Mouse (Mus musculus): ENCODE data around the gene 5730522E02Rik.

5730522E02Rik gene

GRCm38 (mm10) chr11:25813446-25813845 lies 397.1 kb downstream of the 5730522E02Rik start:
- DNase-seq (ENCODE audit: low spot score), result no peak

GRCm38 (mm10) chr11:25787691-25788090 lies 422.9 kb downstream of the 5730522E02Rik start:
- no peak for DNase-seq (ENCODE audit: low spot score)

- DNase-seq (ENCODE audit: low spot score), result no peak
Measured at GRCm38 (mm10) chr11:25772231-25772630, 438.3 kb downstream of the 5730522E02Rik start.

DNA sequence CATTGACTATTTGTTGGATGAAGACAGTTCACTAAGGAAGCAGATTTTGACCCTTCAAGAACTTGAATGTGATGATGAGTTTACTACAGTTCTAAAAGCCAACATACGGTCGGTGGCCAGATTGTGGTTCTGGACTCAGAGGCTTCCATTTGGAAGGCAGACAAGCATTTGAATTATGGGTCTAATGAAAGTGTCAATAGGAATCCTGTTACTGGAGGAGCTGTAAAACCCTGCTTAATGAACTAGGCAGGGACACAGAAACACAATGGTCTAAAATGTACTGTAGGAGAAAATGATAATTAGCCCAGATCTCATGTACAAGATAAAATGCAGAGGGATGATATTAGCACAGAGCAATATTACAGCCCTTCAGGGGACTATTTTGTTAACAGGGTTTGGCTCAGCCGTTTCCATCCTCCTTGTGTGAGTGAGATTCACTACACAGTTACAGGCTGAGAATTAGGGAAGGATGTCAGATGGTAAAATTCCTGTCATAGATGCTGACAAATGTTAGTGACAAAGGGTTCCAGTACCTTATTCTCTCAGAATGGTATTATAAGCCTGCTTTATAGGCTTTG lies 439.5 kb downstream of the 5730522E02Rik start:
- no peak for DNase-seq (ENCODE audit: low spot score)

GRCm38 (mm10) chr11:25767584-25768333 lies 442.8 kb downstream of the 5730522E02Rik start:
- DNase-seq (ENCODE audit: low spot score), result no peak

DNA sequence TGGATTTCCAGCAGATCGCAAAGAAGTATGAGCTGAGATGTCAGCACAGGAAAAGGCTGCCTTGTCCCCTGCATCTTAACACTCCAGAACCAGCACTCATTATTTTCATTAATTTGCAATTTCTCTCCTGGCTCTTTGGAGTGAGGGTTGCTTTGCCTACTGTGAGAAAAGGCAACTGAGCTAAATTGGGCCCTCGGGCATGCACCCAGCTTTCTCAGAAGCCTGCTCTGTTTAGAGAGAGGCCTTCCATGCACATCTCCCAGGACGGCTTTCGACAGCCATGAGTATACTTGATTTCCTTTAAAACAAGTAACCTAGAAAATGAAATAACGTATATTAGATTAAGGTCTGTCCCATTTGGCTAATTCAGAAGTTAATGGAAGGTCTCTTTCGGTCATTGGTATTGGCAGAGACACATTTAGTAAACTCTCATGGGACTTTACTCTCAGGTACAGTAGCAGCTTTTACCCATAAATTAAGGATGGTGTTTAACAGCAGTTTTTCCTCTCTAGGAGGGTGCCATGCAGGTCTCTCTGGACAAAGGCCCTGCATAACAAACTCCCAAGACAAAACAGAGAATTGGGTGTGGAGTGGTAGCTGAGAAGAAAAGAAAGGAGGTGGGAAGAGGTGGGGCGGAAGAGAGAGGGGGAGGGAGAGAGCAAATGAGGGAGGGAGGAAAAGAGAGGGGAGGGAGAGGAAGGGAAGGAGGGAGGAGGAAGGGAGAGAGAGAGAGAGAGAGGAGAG lies 457.2 kb downstream of the 5730522E02Rik start:
- no peak for DNase-seq (ENCODE audit: low spot score)

DNA sequence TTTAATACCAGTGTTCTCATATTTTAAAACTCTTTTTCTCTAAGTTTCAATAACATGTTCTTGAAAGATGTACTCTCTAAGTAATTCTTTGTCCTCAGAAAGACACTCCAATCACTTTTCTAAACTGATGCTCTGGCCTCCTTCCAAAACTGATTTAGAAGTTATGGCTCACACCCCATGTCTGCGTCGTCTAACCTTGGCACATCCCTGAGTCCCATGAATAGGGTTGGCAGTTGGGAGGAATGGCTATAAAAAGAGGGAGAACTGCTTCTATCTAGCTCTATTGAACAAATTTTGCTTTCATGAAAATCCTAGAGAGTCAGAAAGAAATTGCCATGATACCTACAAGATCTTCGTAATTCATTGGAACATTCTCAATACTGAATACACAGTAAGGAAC lies 458.1 kb downstream of the 5730522E02Rik start:
- DNase-seq (ENCODE audit: low spot score), result no peak

DNA sequence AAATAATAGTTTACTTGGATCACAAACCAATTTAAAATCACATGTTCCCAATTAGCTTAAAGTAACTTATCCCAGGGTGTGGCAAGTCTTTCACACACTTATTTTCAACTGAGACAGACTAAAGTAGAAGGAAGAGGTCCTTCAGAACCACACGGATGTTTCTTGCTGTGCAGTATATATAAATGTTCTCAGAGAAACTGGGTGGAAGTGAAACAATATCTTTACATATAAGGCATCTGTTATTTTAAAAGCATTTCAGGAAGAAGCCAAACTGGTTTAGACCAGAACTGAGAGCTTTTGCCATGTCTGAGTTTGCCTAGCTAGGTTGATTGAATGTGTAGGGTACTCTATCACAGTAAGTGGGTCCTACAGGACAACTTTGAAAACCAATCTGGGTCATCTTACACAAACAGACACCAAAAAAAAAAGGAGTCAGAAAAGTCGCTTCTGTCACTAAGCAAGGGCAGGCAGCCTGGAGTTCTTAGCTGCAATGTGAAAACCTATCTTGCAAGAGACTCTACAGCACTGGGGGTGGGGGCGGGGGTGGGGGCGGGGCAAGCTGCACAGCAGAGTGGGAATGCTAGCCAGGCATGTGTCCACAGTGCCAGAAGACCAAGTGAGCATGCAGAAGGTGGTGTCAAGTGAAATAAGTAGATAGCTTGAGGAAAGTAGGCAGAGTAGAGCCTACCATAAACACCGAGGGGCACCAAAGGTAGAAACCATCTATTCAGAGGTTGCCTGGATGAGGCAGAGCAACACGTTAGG lies 463.3 kb downstream of the 5730522E02Rik start:
- DNase-seq (ENCODE audit: low spot score), result no peak

DNA sequence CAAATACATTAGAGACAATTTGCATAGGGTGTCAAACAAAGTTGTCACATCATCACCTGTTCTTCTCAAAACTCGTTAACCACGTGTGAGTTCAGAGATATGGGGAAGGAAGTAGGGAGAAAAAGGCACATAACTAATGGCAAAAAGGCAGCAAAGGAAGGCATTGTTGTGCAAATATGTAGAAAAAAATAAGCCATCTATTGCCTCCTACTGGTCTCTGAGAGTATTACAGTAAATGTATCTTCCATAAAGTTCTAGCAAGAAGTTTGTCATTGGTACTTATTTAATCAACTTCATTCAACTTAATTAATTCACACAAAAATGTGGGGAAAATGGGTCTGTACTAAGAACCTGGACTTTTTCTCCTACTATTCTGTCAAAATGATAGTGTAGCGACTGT lies 466.9 kb downstream of the 5730522E02Rik start:
- DNase-seq (ENCODE audit: low spot score), result no peak

DNA sequence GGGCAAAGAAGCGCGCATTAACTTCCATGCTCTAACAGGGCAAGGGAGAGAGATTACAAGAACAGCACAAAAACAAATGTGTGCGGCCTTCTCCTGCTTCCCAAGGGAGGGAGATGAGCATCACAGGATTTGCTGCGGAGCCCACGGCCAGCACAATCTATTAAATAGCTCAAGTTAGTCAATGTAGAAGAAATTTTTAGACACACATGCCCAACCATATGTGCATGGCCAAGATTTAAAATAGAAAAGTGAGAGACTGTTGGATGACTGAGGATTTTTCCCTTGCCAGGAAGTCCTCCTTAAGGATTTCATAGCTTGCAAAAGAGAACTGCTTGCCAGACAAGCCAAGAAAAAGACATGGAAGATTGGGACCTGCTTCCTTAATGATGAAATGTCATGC lies 473.3 kb downstream of the 5730522E02Rik start:
- DNase-seq (ENCODE audit: low spot score), result no peak

DNA sequence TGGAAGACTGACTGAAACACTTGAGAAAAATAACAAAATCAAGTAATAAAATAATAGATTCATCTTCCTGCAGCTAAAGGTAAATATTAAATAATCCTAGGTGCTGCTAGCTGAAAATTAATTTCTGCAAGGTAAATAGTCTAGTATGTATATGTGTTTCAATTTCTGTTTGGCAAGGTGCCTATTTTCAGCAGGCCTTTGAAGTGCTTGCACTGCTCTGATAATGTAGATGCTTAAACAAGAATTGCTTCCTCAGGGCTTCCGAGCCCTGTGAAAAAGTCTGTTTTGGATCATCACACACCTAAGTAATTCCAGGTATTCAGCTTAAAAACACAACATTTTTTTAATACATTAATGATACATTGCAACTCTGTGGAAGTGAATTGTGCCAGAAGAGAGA lies 481.1 kb downstream of the 5730522E02Rik start:
- DNase-seq (ENCODE audit: low spot score), result no peak

GRCm38 (mm10) chr11:25715447-25716321 lies 494.9 kb downstream of the 5730522E02Rik start:
- no peak for DNase-seq (ENCODE audit: low spot score)

- DNase-seq (ENCODE audit: low spot score), result no peak
Measured at GRCm38 (mm10) chr11:25710559-25710958, 500.0 kb downstream of the 5730522E02Rik start.

GRCm38 (mm10) chr11:25709892-25710291 lies 500.7 kb downstream of the 5730522E02Rik start:
- DNase-seq (ENCODE audit: low spot score), result no peak

DNA sequence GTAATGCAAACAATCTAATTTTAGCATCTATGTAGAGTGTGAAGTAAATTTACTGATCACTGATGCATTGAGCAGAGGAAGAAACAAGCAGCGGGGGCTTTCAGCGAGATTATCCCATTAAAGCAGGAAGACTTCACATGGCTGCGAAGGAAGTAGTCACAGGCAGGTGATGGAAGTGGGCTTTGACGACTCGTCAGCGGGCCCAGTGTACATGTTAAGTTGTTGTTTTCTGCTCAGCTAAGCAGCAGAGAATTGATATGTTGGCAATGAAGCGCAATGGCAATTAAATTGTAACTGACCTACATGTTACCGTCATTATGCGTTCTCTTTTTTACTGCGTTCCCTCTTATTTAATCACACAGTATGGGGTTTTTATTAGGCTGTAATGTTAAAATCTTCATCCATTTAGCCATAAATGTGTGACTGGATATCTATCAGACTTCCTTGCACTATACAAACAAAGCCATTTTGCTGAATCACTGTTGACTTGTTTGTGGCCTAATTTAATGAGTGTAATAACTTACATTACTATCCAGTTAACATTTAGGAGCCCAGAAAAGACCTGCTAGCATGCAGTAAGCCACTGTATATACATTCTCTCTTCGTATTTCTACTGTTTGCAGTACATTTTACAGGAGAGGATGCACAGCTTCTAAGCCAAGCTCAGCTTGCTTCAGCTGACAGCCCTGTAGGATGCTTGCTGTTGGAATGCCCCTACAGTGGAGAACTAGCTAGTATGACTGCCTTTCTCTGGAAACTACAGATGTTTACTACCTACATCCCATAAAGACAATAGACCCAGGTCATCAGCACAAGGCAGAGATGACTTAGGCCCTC lies 506.0 kb downstream of the 5730522E02Rik start:
- DNase-seq (ENCODE audit: low spot score), result no peak

DNA sequence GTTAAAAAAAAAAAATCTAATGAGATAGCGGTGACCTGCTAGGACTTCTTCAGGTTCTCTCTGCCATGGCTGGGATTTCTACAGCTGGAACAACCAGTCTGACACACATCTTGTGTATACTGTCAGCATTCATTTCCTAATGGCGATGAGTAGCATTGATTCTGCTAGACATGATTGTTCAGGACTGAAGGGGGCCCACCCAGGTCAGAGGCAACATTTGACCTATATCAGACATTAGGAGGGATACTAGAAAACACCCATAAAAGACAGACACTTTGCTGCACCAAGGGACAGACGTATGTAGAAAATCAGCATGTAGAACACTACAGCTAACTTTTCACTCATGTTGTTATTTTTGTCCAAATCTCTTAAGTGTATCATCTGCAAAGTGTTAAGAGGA lies 507.8 kb downstream of the 5730522E02Rik start:
- no peak for DNase-seq (ENCODE audit: low spot score)

- no peak for DNase-seq (ENCODE audit: low spot score)
Measured at GRCm38 (mm10) chr11:25697508-25698193, 512.9 kb downstream of the 5730522E02Rik start.

DNA sequence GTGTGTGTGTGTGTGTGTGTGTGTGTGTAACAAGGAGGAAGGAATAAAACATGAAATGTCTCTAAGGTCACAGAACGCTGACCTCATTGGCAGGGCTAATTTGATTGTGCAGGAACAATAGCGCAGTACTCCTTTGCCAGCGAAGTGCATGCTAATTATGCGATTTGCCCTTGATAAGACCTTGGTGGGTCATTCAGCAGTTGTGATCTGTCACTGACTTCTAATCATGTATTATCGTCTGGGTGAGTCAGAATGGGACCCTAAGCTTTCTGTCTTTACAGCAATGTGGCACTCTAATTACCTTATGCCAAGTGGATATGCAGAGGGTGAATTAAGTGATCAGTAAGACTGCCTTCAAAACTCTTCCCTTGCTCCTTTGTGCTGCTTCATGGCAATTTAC lies 514.4 kb downstream of the 5730522E02Rik start:
- DNase-seq (ENCODE audit: low spot score), result peak; percentile 10

DNA sequence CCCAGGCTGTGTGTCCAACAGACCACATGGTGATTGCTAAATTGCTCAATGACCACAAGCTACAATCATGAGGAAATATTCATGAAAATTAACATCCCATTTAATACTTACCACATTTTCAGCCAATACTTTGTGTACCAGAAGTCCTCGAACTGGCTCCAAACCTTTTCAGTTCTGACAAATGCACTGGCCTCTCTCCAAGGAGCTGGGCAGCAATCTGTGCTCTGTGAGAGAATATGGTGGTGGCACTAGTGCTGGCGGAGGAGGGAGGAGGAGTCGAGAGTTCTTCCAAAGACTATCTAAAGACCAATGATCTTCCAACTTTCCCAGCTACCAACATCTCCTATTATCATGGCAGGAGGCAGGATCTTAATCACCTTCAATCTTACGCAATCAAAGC lies 525.8 kb downstream of the 5730522E02Rik start:
- DNase-seq (ENCODE audit: low spot score), result no peak

- no peak for DNase-seq (ENCODE audit: low spot score)
Measured at GRCm38 (mm10) chr11:25679856-25680255, 530.7 kb downstream of the 5730522E02Rik start.

All from MN1 (cell line).